Mouse (Mus musculus) neural tube, embryonic 11.5 days (tissue): ENCODE results near the gene Lpp. TPM values are rescaled to one million over a fixed set of nuclear protein-coding genes. Genes with fewer than 3 reads are reported as not detected.

Experiments
- ATAC-seq: fragments of 200-750 bp; cut with Nextera tagmentation; 2 replicates; pipeline ENCODE4 v1.8.0; 2017; ENCODE audit warnings: moderate number of reproducible peaks, mild to moderate bottlenecking, moderate TSS enrichment, moderate library complexity; ENCODE audit not compliant: insufficient read depth, low FRiP score, low TSS enrichment
- DNase-seq: peaks from one replicate; pipeline ENCODE4 v3.0.0-alpha.2; 2015; ENCODE audit warnings: low spot score
- H3K27ac ChIP-seq: fragments of 300-500 bp; sonication (generic); 2 replicates; pipeline ENCODE4 v1.5.1; 2014; ENCODE audit warnings: low read depth, mild to moderate bottlenecking, low read length
- H3K27me3 ChIP-seq: fragments of 300-500 bp; sonication (generic); 2 replicates; pipeline ENCODE4 v1.6.1; 2014; ENCODE audit warnings: mild to moderate bottlenecking, low read length, mixed read lengths; ENCODE audit not compliant: control insufficient read depth, insufficient read depth
- H3K36me3 ChIP-seq: fragments of 300-500 bp; sonication (generic); 2 replicates; pipeline ENCODE4 v1.6.1; 2014; ENCODE audit warnings: mild to moderate bottlenecking, low read length, moderate library complexity, mixed read lengths; ENCODE audit not compliant: control insufficient read depth, insufficient read depth
- H3K4me1 ChIP-seq: fragments of 300-500 bp; sonication (generic); 2 replicates; pipeline ENCODE4 v1.6.1; 2014; ENCODE audit warnings: low read length, mixed read lengths; ENCODE audit not compliant: control insufficient read depth, insufficient read depth
- H3K4me2 ChIP-seq: fragments of 300-500 bp; sonication (generic); 2 replicates; pipeline ENCODE4 v1.6.1; 2014; ENCODE audit warnings: low read depth, mild to moderate bottlenecking, moderate library complexity
- H3K4me3 ChIP-seq: fragments of 300-500 bp; sonication (generic); 2 replicates; pipeline ENCODE4 v1.5.1; 2014; ENCODE audit warnings: low read depth, low read length
- H3K9ac ChIP-seq: fragments of 300-500 bp; sonication (generic); 2 replicates; pipeline ENCODE4 v1.6.1; 2014; ENCODE audit warnings: mild to moderate bottlenecking, low read length
- H3K9me3 ChIP-seq: fragments of 300-500 bp; sonication (generic); 2 replicates; pipeline ENCODE4 v1.6.1; 2016; ENCODE audit warnings: low read length; ENCODE audit not compliant: control insufficient read depth
- WGBS: fragments of 180-500 bp; shearing (Covaris S2); extraction: QIAGEN DNeasy Blood & Tissue Kit; methylation state at CpG from one replicate; pipeline ENCODE4 v1.1.7; 2014; 5-methylcytosine and 5-hydroxymethylcytosine counted together
- polyA plus RNA-seq: library from polyadenylated mRNA; unstranded; fragments of >200 nt; fragmentation: Nextera tagmentation; extraction: Ambion mirVana; gene quantifications from 2 replicates; pipeline ENCODE4 v1.2.1, GENCODE M21; 2014

The Lpp gene
- polyA plus RNA-seq, 1 experiment from 2014 or later = 21.7 TPM

GRCm38 (mm10) chr16:24982828-24983227 is 589.5 kb downstream of the Lpp start:
- DNase-seq (no peak), ATAC-seq (no peak)
- WGBS = 85% methylated on average over 4 of the region's 4 CpGs

DNA sequence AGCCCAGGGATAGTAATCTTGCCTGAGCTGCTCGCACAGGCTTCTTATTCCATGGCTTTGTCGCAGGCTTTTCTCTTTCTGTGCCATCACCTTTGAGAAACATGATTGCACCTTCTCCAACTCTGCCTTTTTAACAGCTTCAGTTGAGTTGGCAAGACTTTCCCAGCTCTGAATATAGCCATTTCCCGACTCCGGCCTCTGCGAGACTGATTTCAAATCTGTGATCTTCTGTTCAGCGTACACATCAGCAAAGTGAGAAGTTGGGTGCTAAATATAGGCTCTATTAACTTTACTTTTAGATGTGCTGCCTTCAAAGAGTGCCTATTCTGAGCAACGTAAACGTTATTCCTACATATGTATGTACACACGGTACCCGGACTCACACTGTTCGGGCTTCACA is 597.0 kb downstream of the Lpp start:
- Histone ChIP-seq H3K4me1 (no peaks in the 10 kb centered on the region), H3K36me3 (no peaks in the 10 kb centered on the region), H3K27ac (no peak overlapping the region), H3K4me2 (no peak overlapping the region), H3K9me3 (no peaks in the 10 kb centered on the region), H3K4me3 (no peak overlapping the region), H3K27me3 (no peaks in the 10 kb centered on the region), H3K9ac (no peak overlapping the region)
- 94% methylated on average over 11 of the region's 11 CpGs for WGBS
- DNase-seq (no peak), ATAC-seq (no peak)

More at GRCm38 (mm10) chr16:24982828-24983227, 589.5 kb downstream of the Lpp start:
- Histone ChIP-seq H3K4me2 (no peak overlapping the region), H3K4me1 (peaks cover under 1% of the 10 kb centered on the region; the same call in 1 of the 2 replicates), H3K27ac (no peak overlapping the region), H3K27me3 (no peaks in the 10 kb centered on the region), H3K9me3 (no peaks in the 10 kb centered on the region), H3K9ac (no peak overlapping the region), H3K36me3 (no peaks in the 10 kb centered on the region), H3K4me3 (no peak overlapping the region)

GRCm38 (mm10) chr16:24991059-24991541 is 597.8 kb downstream of the Lpp start:
- no peak overlapping the region for H3K4me2 ChIP-seq
- no peak for ATAC-seq

GRCm38 (mm10) chr16:24991995-24992394 is 598.7 kb downstream of the Lpp start:
- 86% methylated on average over 3 of the region's 3 CpGs for WGBS
- no peak for DNase-seq
- Histone ChIP-seq H3K36me3 (no peaks in the 10 kb centered on the region), H3K4me3 (no peak overlapping the region), H3K4me2 (no peak overlapping the region), H3K4me1 (no peaks in the 10 kb centered on the region), H3K27me3 (no peaks in the 10 kb centered on the region), H3K27ac (no peak overlapping the region), H3K9ac (no peak overlapping the region), H3K9me3 (no peaks in the 10 kb centered on the region)
- ATAC-seq = no peak

More at GRCm38 (mm10) chr16:24991059-24991541, 597.8 kb downstream of the Lpp start:
- WGBS = 83% methylated on average over 10 of the region's 10 CpGs
- no peak overlapping the region for H3K4me3 ChIP-seq
- no peaks in the 10 kb centered on the region for H3K9me3 ChIP-seq
- DNase-seq = no peak
- no peaks in the 10 kb centered on the region for H3K27me3 ChIP-seq
- no peak overlapping the region for H3K27ac ChIP-seq
- no peaks in the 10 kb centered on the region for H3K4me1 ChIP-seq
- H3K36me3 ChIP-seq = no peaks in the 10 kb centered on the region
- H3K9ac ChIP-seq = no peak overlapping the region

DNA sequence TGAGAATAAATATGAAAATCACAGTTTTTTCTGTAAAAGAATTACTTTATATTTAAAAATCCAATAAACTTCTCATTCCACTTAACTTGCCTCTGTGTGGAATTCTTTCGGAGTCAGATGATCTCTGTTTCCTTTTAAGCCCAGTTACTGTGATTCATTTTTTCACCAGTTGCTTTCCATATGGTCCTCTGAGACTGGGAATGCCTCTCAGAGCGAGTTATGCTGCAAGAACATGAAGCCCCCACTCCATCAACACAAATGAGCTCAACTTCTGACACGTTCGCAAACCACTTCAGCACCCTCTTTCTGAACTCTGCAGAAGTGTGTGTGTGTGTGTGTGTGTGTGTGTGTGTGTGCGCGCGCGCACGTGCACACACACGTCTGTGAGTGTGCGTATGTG is 599.2 kb downstream of the Lpp start:
- no peaks in the 10 kb centered on the region for H3K36me3 ChIP-seq
- H3K27me3 ChIP-seq = no peaks in the 10 kb centered on the region
- H3K4me2 ChIP-seq = no peak overlapping the region
- H3K9me3 ChIP-seq = no peaks in the 10 kb centered on the region
- WGBS = 93% methylated on average over 11 of the region's 11 CpGs
- DNase-seq (no peak), ATAC-seq (no peak)
- H3K4me1 ChIP-seq = no peaks in the 10 kb centered on the region
- no peak overlapping the region for H3K9ac ChIP-seq
- no peak overlapping the region for H3K27ac ChIP-seq
- H3K4me3 ChIP-seq = no peak overlapping the region

DNA sequence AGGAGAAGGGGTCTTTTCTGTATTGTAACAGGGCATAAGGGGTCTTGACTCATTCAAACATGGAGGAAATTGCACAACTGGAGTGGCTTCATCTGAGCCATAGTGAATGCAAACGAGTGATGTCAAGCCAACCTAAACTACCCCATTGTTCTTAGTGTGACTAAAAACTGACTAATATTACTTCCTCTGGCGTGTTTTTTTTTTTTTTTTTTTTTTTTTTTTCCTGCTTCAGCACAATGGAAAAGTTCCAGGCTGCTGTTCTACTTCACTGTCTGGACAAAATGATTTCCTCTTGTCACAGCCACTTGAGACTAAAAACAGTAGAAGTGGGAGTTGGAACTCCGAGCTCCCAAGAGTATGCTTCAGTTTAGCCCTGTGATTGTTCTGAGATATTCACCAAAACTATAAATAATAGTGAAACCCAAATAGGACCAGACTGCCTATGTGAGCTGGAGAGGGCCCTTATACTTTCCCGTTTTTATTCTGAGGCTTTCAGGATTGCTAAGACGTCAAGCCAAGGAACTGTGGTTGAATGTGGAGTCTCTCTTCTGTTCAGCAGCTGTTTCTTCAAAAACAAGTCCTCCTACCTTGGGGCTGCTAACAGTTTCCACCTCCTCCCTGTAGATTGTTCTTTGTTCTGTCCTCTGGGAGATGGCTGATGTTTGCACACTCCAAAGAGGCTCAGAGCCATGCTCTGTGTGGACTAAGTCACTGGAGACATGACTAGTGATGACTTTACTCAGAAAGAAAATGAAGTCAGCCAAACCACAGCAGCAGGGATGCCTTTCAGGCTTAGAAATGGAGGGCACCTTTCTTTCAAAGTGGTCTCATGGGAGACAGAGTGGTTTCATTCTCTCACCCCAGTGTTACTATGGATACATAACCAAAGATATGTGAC is 617.9 kb downstream of the Lpp start:
- no peak overlapping the region for H3K9ac ChIP-seq
- 74% methylated on average over 5 of the region's 5 CpGs for WGBS

GRCm38 (mm10) chr16:25012938-25013337 is 619.6 kb downstream of the Lpp start:
- DNase-seq = no peak
- H3K27ac ChIP-seq = no peak overlapping the region
- no peaks in the 10 kb centered on the region for H3K9me3 ChIP-seq
- H3K4me1 ChIP-seq = no peaks in the 10 kb centered on the region
- no peak overlapping the region for H3K4me3 ChIP-seq
- ATAC-seq = no peak
- H3K36me3 ChIP-seq = no peaks in the 10 kb centered on the region
- WGBS = 87% methylated on average over 3 of the region's 3 CpGs
- no peak overlapping the region for H3K9ac ChIP-seq
- H3K27me3 ChIP-seq = no peaks in the 10 kb centered on the region
- no peak overlapping the region for H3K4me2 ChIP-seq

More for the DNA sequence above, 617.9 kb downstream of the Lpp start:
- DNase-seq (no peak), ATAC-seq (no peak)
- H3K36me3 ChIP-seq = no peaks in the 10 kb centered on the region
- no peak overlapping the region for H3K4me3 ChIP-seq
- no peak overlapping the region for H3K4me2 ChIP-seq
- H3K27ac ChIP-seq = no peak overlapping the region
- H3K27me3 ChIP-seq = no peaks in the 10 kb centered on the region
- no peaks in the 10 kb centered on the region for H3K4me1 ChIP-seq
- no peaks in the 10 kb centered on the region for H3K9me3 ChIP-seq

DNA sequence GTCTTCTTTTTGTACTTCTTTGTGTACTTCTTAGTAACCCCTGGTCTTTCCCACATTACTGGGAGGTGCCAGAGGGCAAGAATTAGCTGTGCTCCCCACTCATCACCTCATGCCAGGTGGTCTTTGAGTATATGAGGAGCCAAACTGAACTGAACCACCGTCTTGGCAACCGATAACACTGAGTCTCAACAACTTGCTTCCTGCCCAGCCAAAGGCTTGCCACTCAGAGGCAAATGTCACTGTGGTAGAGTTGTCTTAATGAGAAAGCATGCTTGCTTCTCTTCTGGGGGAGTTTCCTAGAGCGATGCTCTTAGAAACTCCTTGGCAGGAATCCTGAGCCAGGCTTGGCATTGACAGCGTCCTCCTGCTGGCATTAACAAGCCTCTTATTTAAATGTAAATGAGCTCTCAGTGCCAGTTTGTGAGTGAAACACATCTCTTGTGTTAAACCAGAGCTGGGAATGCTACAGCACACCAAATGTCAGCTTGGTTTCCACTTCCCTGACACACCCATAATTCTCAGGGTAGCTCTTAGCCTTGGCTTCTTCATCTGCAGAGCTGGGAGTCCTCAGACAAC is 623.0 kb downstream of the Lpp start:
- no peak overlapping the region for H3K4me3 ChIP-seq
- DNase-seq = no peak
- H3K9ac ChIP-seq = no peak overlapping the region
- H3K27me3 ChIP-seq = no peaks in the 10 kb centered on the region
- no peaks in the 10 kb centered on the region for H3K4me1 ChIP-seq
- no peak; the same call in 1 of the 2 replicates for ATAC-seq
- no peak overlapping the region for H3K27ac ChIP-seq
- no peaks in the 10 kb centered on the region for H3K36me3 ChIP-seq
- H3K4me2 ChIP-seq = no peak overlapping the region
- H3K9me3 ChIP-seq = no peaks in the 10 kb centered on the region
- 75% methylated on average over 4 of the region's 4 CpGs for WGBS

GRCm38 (mm10) chr16:25017046-25017445 is 623.7 kb downstream of the Lpp start:
- no peak overlapping the region for H3K4me2 ChIP-seq
- no peak overlapping the region for H3K27ac ChIP-seq
- DNase-seq = no peak
- H3K4me1 ChIP-seq = no peaks in the 10 kb centered on the region
- ATAC-seq = no peak
- H3K27me3 ChIP-seq = no peaks in the 10 kb centered on the region
- no peak overlapping the region for H3K4me3 ChIP-seq
- no peak overlapping the region for H3K9ac ChIP-seq
- no peaks in the 10 kb centered on the region for H3K36me3 ChIP-seq
- no peaks in the 10 kb centered on the region for H3K9me3 ChIP-seq
